ENCODE assay signal across 17 mouse cellular contexts in genomic region chr15:13137166-13137565, GRCm38 (mm10). TPM values are rescaled to one million over a fixed set of nuclear protein-coding genes. Genes with fewer than 3 reads are reported as not detected.
DNase-seq lines count a peak whose midpoint lies in the region; ATAC-seq and TF ChIP-seq lines count a peak whose summit lies in the region.
"Had no signal": no experiment of that assay in that cellular context is flagged by ENCODE, and none has a peak within 500 bp of the region (broad histone marks: within the 10 kb centered on the region; RNA-seq: fewer than 3 reads in every experiment).

No protein-coding gene starts in this region.

- H3K27me3 ChIP-seq in forebrain, embryonic 14.5 days (replicated peaks; ENCODE audit: control insufficient read depth, insufficient read depth, low read length): no peaks in the 10 kb centered on the region
- no peaks in the 10 kb centered on the region for H3K27me3 ChIP-seq in forebrain, embryonic 10.5 days (ENCODE audit: poor library complexity, severe bottlenecking)
- H3K27me3 ChIP-seq: heart, embryonic 13.5 days; limb, embryonic 13.5 days; Patski had no signal

- DNase-seq in forebrain, embryonic 14.5 days (ENCODE audit: low spot score): peak; percentile 50
- no peak for DNase-seq in forebrain, embryonic 10.5 days (ENCODE audit: extremely low spot score, low spot score)
- peak; percentile 27 for DNase-seq in kidney, adult 18-20 months
- no peak for DNase-seq in kidney, postnatal 14 days
- peak; percentile 2 for DNase-seq in lung, postnatal 14 days
- no peak for DNase-seq in lung, adult 2 months
- no peak for DNase-seq in thymus, postnatal 10 days (ENCODE audit: low spot score in 2 of 2)
- DNase-seq: cerebellum, postnatal 25 days; spleen, adult 18-20 months; thymus, adult 18-20 months had no signal

- no peaks in the 10 kb centered on the region for H3K36me3 ChIP-seq in forebrain, embryonic 14.5 days (ENCODE audit: control insufficient read depth, insufficient read depth, low read length)
- peaks cover 18% of the 10 kb centered on the region for H3K36me3 ChIP-seq in forebrain, embryonic 10.5 days (replicated peaks)
- H3K36me3 ChIP-seq: heart, embryonic 13.5 days; limb, embryonic 13.5 days had no signal

- no peaks in the 10 kb centered on the region; the same call in 1 of the 2 replicates for H3K4me1 ChIP-seq in forebrain, embryonic 14.5 days (ENCODE audit: control insufficient read depth, insufficient read depth, low read length)
- H3K4me1 ChIP-seq in forebrain, embryonic 10.5 days: peaks cover 20% of the 10 kb centered on the region
- H3K4me1 ChIP-seq in lung, adult 2 months (ENCODE audit: control insufficient read depth, insufficient read depth, low read length): no peaks in the 10 kb centered on the region
- H3K4me1 ChIP-seq: heart, embryonic 13.5 days; limb, embryonic 13.5 days had no signal

- H3K9me3 ChIP-seq in forebrain, embryonic 14.5 days (replicated peaks; ENCODE audit: control insufficient read depth, low read length): no peaks in the 10 kb centered on the region
- H3K9me3 ChIP-seq in forebrain, embryonic 10.5 days: no peaks in the 10 kb centered on the region
- H3K9me3 ChIP-seq: heart, embryonic 13.5 days; hindbrain, embryonic 10.5 days; limb, embryonic 13.5 days had no signal

- no peak overlapping the region for H3K27ac ChIP-seq in forebrain, embryonic 14.5 days (ENCODE audit: low read depth, low read length)
- no peak overlapping the region for H3K27ac ChIP-seq in forebrain, embryonic 10.5 days
- H3K27ac ChIP-seq: heart, embryonic 13.5 days; hindbrain, embryonic 10.5 days; limb, embryonic 13.5 days; liver, embryonic 14.5 days had no signal

- WGBS in forebrain, embryonic 14.5 days: 65% methylated on average over 6 of the region's 6 CpGs
- WGBS in forebrain, embryonic 10.5 days: 86% methylated on average over 6 of the region's 6 CpGs
- 82% methylated on average over 6 of the region's 6 CpGs for WGBS in lung, adult 2 months

- ATAC-seq in forebrain, embryonic 14.5 days: no peak
- ATAC-seq: activated CD4-positive, CD25-positive, alpha-beta regulatory T cell, adult 4 months; inflammation-experienced regulatory T-cells, adult 6 months; Patski had no signal

- no peak overlapping the region for H3K4me2 ChIP-seq in forebrain, embryonic 14.5 days (ENCODE audit: low read length)
- H3K4me2 ChIP-seq: heart, embryonic 13.5 days; limb, embryonic 13.5 days had no signal

- H3K9ac ChIP-seq in forebrain, embryonic 14.5 days (ENCODE audit: low read length): no peak overlapping the region
- H3K9ac ChIP-seq: heart, embryonic 13.5 days; limb, embryonic 13.5 days; liver, embryonic 14.5 days had no signal

- H3K4me3 ChIP-seq in forebrain, embryonic 14.5 days (ENCODE audit: low read depth, low read length): no peak overlapping the region
- no peak overlapping the region for H3K4me3 ChIP-seq in forebrain, embryonic 10.5 days
- H3K4me3 ChIP-seq in lung, adult 2 months (replicated peaks; ENCODE audit: extremely low read depth, low read depth, low read length): no peak overlapping the region
- H3K4me3 ChIP-seq: heart, embryonic 13.5 days; hindbrain, embryonic 10.5 days; limb, embryonic 13.5 days had no signal

- no peak for TF ChIP-seq CTCF in lung, adult 2 months (IDR thresholded peaks at IDR 0.05; ENCODE audit: insufficient read depth, low read length)

- TF ChIP-seq POLR2A in lung, adult 2 months (IDR thresholded peaks at IDR 0.05; ENCODE audit: borderline replicate concordance, extremely low read depth, low read depth, low read length): no peak

RNA-seq across cellular contexts. Expression of gene Cdh6, which starts 36.3 kb away (rescaled TPM):
- polyA plus RNA-seq in forebrain, embryonic 14.5 days (2014; fragmentation: Nextera tagmentation; extraction: Ambion mirVana): 4.5 and 6.9 TPM in 2 replicates
- 13.6 and 16.8 TPM in 2 replicates for polyA plus RNA-seq in forebrain, embryonic 10.5 days (2016; fragmentation: Nextera tagmentation; extraction: Ambion mirVana)
- 0.22 and 0.41 TPM in 2 replicates for polyA plus RNA-seq in lung, adult 2 months (2012; rRNA removed)

Comparison
In these comparisons a context has a peak if more than half of its experiments do, and no peak if none do; other contexts are left out.
1. DNase-seq: peak in forebrain, embryonic 14.5 days (single experiment), kidney, adult 18-20 months (single experiment) and lung, postnatal 14 days (single experiment); none in forebrain, embryonic 10.5 days (single experiment), kidney, postnatal 14 days (single experiment), lung, adult 2 months (single experiment) and thymus, postnatal 10 days (0 of 2).